Mouse (Mus musculus): ENCODE measurements around the gene Erg.

GRCm38 (mm10) chr16:95492146-95492545 lies 94.2 kb downstream of the Erg start:
- TF ChIP-seq EP300 (IDR thresholded peaks at IDR 0.05; ENCODE audit: low read depth) (no peak), CTCF (IDR thresholded peaks at IDR 0.05; ENCODE audit: low read depth) (no peak)

Data from liver, postnatal 0 days (tissue).